Mouse (Mus musculus) hindbrain, embryonic 14.5 days (tissue): ENCODE data around the gene Tbc1d2b. TPM values are rescaled to one million over a fixed set of nuclear protein-coding genes. Genes with fewer than 3 reads are reported as not detected.

Experiments
- ATAC-seq: fragments of 200-750 bp; cut with Nextera tagmentation; 2 replicates; pipeline ENCODE4 v1.8.0; 2017; ENCODE audit warnings: moderate number of reproducible peaks, mild to moderate bottlenecking, moderate TSS enrichment, moderate library complexity; ENCODE audit not compliant: low FRiP score
- DNase-seq: peaks from one replicate; pipeline ENCODE4 v3.0.0-alpha.2; 2015; ENCODE audit warnings: low spot score
- H3K27ac ChIP-seq: fragments of 300-500 bp; sonication (generic); 2 replicates; pipeline ENCODE4 v1.5.1; 2014; ENCODE audit warnings: mild to moderate bottlenecking, moderate library complexity
- H3K27me3 ChIP-seq: fragments of 300-500 bp; sonication (generic); 2 replicates; pipeline ENCODE4 v1.6.1; 2014; ENCODE audit warnings: mild to moderate bottlenecking, low read length, mixed read lengths; ENCODE audit not compliant: control insufficient read depth, insufficient read depth
- H3K36me3 ChIP-seq: fragments of 300-500 bp; sonication (generic); replicated peaks from 2 replicates; pipeline ENCODE4 v1.6.1; 2014; ENCODE audit not compliant: control insufficient read depth, insufficient read depth
- H3K4me1 ChIP-seq: fragments of 300-500 bp; sonication (generic); replicated peaks from 2 replicates; pipeline ENCODE4 v1.6.1; 2014; ENCODE audit warnings: antibody characterized with exemption, low read length, mixed read lengths; ENCODE audit not compliant: control insufficient read depth, insufficient read depth
- H3K4me2 ChIP-seq: fragments of 300-500 bp; sonication (generic); replicated peaks from 2 replicates; pipeline ENCODE4 v1.6.1; 2014; ENCODE audit warnings: mild to moderate bottlenecking, moderate library complexity
- H3K4me3 ChIP-seq: fragments of 300-500 bp; sonication (generic); replicated peaks from 2 replicates; pipeline ENCODE4 v1.5.1; 2014; ENCODE audit warnings: mild to moderate bottlenecking, low read length
- H3K9ac ChIP-seq: fragments of 300-500 bp; sonication (generic); 2 replicates; pipeline ENCODE4 v1.6.1; 2014
- H3K9me3 ChIP-seq: fragments of 300-500 bp; sonication (generic); 2 replicates; pipeline ENCODE4 v1.6.1; 2016; ENCODE audit warnings: low read length; ENCODE audit not compliant: control insufficient read depth
- WGBS: fragments of 180-500 bp; shearing (Covaris S2); extraction: QIAGEN DNeasy Blood & Tissue Kit; methylation state at CpG from one replicate; pipeline ENCODE4 v1.1.7; 2014; 5-methylcytosine and 5-hydroxymethylcytosine counted together
- polyA plus RNA-seq: library from polyadenylated mRNA; unstranded; fragments of >200 nt; fragmentation: Nextera tagmentation; extraction: Ambion mirVana; gene quantifications from 2 replicates; pipeline ENCODE4 v1.2.1, GENCODE M21; 2014

The Tbc1d2b gene
- polyA plus RNA-seq, 1 experiment from 2014 or later = 8.1 TPM

DNA sequence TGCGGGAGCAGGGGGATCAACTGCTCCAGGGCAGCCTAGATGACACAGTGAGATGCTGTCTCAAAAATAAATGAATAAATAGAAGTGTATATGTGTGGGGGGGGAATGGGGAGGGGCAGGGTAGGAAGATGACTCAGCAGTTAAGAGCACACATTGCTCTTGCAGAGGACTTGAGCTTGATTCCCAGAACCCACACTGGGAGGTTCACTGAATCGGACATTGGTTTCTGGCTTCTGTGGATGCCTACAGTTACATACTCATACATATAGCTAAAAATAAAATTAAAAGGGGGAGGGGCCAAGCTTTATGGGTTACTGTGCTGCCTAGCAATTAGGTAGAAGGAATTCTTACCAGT is 43.9 kb downstream of the Tbc1d2b start:
- no peak overlapping the region for H3K27ac ChIP-seq
- H3K4me2 ChIP-seq = no peak overlapping the region
- ATAC-seq = 0 out of 2 replicates have a peak, but pooled peaks have one; percentile 7
- 85% methylated on average over 2 of the region's 2 CpGs for WGBS
- H3K36me3 ChIP-seq = peaks cover 43% of the 10 kb centered on the region
- H3K4me3 ChIP-seq = no peak overlapping the region
- no peaks in the 10 kb centered on the region for H3K9me3 ChIP-seq
- no peak overlapping the region for H3K9ac ChIP-seq
- no peaks in the 10 kb centered on the region for H3K27me3 ChIP-seq
- no peak for DNase-seq
- H3K4me1 ChIP-seq = no peaks in the 10 kb centered on the region

DNA sequence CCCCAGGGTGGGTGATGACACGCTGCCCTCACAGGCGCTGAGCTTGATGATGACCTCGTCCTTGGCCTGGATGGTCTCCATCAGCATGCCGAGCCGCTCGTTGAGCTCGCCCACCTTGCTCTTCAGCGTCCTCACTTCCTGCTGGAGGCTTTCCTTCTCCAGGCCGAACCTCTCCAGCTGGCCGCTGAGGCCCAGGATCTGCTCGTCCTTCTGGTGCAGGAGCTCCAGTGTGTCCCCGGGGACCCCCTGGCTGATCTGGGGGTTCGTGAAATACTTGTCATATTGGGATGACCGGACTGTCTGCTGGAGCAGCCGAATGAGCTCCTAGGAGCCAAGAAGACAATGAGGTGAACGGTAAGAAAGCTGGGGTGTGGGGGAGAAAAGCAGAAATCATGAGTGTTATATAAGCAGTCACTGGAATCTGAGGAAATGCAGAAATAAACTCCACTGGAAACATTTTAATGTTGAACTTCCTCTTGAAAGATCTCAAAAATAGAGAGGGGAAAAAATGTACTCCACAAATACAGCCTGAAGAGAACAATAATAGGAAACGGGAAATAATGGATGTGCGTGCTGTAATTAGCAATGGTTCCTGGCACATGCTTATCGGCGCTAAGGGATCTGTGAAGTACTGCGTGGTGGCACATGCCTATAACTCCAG is 44.4 kb downstream of the Tbc1d2b start:
- Histone ChIP-seq H3K27ac (no peak overlapping the region), H3K4me1 (no peaks in the 10 kb centered on the region), H3K4me2 (no peak overlapping the region), H3K9ac (no peak overlapping the region), H3K36me3 (peaks cover 44% of the 10 kb centered on the region), H3K4me3 (no peak overlapping the region), H3K27me3 (no peaks in the 10 kb centered on the region), H3K9me3 (no peaks in the 10 kb centered on the region)
- no peak for DNase-seq
- ATAC-seq = no peak
- 88% methylated on average over 21 of the region's 21 CpGs for WGBS

DNA sequence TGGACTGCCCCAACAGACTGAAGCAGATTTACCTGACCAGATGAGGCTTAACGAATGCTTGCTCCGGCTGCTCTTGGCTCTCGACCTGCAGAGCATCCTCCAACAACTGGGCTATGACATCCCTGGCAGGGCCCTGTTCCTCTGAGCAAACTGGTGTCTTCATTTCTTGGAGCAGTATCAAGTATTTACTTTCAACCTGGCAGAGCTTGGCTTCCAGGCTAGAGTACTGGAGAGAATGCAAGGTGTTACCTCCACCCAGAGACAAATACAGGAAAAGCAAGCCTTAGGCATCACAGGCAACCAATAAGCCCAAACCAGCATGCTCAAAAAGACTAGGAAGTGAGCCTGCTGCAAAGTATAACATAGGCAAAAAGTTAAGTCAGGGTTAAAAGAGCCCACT is 48.3 kb downstream of the Tbc1d2b start:
- Histone ChIP-seq H3K4me2 (no peak overlapping the region), H3K27ac (no peak overlapping the region), H3K4me3 (no peak overlapping the region), H3K9ac (no peak overlapping the region), H3K9me3 (no peaks in the 10 kb centered on the region), H3K4me1 (no peaks in the 10 kb centered on the region), H3K36me3 (peaks cover 47% of the 10 kb centered on the region), H3K27me3 (no peaks in the 10 kb centered on the region)
- WGBS = 97% methylated on average over 3 of the region's 3 CpGs
- ATAC-seq (no peak), DNase-seq (no peak)

DNA sequence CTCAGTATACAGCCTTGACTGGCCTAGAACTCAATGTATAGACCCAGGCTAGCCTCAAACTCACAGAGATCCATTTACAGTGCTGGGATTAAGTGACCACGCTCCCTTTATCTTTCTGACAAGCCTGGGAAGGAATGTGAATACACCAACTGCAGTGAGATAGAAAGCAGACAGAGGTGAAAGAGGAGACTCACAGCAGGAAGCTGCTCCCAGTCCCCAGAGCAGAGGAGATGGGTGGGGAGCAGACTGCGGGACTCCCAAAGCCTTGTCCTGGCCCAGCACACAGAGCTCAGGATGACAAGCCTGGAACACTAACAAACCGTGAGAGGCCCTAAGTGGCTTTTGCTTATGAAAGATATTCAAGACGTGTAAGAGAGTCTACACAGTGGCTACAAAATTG is 53.1 kb downstream of the Tbc1d2b start:
- no peak for ATAC-seq
- DNase-seq = no peak
- Histone ChIP-seq H3K9me3 (no peaks in the 10 kb centered on the region), H3K27ac (no peak overlapping the region), H3K9ac (no peak overlapping the region), H3K27me3 (no peaks in the 10 kb centered on the region), H3K4me2 (no peak overlapping the region), H3K4me3 (no peak overlapping the region), H3K36me3 (peaks cover 49% of the 10 kb centered on the region), H3K4me1 (no peaks in the 10 kb centered on the region)
- WGBS = 45% methylated on average over 4 of the region's 4 CpGs

DNA sequence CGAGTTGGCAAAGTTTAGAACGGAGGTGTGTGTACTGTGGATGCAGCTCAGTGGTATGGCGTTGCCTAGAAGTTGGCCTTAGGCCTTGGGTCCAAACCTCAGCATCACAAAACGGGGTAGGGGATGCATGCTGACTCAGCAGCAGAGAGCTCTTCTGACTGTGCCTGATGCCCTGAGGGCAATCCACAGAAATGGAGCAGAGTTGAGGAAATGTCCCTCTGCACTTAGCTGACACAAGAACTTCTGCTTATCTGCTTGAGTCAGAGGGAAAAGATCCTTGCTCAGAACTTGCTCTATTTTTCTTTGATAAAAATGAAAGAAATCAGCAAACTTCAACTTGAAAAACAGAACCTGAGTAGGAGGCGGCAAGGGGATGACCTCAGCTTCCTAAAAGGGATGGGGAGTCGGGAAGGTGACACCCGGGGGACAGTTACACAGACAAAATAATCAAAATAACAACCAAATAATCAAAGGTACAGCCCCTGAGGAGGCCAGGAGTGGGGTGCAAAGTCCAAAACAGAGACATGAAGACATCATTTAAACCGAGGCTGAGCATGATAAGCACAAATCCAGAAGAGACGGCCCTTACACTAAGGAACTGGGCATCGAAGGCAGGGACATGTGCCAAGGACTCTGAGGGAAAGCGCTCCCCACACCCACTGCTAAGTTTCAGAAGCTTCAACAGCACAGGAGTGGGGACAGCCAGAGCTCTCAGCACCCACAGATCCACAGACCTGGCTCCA is 54.2 kb downstream of the Tbc1d2b start:
- H3K4me2 ChIP-seq = no peak overlapping the region
- 86% methylated on average over 11 of the region's 11 CpGs for WGBS
- H3K4me1 ChIP-seq = no peaks in the 10 kb centered on the region
- peaks cover 39% of the 10 kb centered on the region for H3K36me3 ChIP-seq
- no peak overlapping the region for H3K9ac ChIP-seq
- no peak overlapping the region for H3K27ac ChIP-seq
- DNase-seq = no peak
- H3K27me3 ChIP-seq = no peaks in the 10 kb centered on the region
- ATAC-seq = no peak
- H3K9me3 ChIP-seq = no peaks in the 10 kb centered on the region
- no peak overlapping the region for H3K4me3 ChIP-seq

DNA sequence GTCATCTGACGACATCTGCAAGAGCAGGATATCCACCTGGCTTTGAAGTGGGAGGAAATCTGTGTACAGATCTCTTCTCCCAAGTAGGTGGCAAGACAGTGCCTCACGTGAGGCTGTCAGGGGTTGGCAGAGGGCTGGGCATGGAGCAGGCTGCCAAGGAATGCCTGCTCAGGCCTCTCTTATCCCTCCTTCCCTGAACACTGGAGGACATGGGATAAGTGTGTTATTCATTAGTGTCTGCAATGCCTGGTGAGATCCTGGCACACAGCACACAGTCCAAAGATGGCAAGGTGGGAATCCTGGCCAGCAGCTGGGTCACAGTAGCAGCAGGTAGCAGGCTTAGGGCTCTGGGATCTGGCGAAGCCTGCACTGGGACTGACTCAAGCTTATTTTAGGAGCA is 57.5 kb downstream of the Tbc1d2b start:
- H3K4me3 ChIP-seq = no peak overlapping the region
- no peak overlapping the region for H3K27ac ChIP-seq
- no peaks in the 10 kb centered on the region for H3K27me3 ChIP-seq
- H3K36me3 ChIP-seq = peaks cover 33% of the 10 kb centered on the region
- H3K9me3 ChIP-seq = no peaks in the 10 kb centered on the region
- no peak for DNase-seq
- H3K4me1 ChIP-seq = no peaks in the 10 kb centered on the region
- H3K4me2 ChIP-seq = no peak overlapping the region
- H3K9ac ChIP-seq = no peak overlapping the region
- ATAC-seq = no peak
- 80% methylated on average over 3 of the region's 3 CpGs for WGBS

DNA sequence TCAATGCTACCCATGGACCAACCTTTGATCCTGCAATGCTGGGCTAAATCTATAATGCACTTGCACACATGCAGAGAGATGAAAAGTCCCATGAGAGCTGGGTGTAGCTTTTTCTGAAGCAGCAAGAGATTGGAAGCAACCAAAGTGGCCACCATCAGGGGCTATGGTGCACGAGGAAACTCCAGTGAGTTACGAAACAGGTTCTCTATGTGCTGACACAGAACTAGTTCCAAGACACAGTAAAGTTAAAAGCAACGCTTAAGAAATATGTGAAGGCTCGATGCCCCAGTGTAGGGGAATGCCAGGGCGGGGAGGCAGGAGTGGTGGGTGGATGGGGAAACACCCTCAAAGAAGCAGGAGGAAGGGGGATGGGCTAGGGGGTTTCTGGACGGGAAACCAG is 61.9 kb downstream of the Tbc1d2b start:
- no peak overlapping the region for H3K27ac ChIP-seq
- H3K36me3 ChIP-seq = peaks cover 37% of the 10 kb centered on the region
- ATAC-seq (no peak), DNase-seq (no peak)
- H3K27me3 ChIP-seq = no peaks in the 10 kb centered on the region
- no peak overlapping the region for H3K4me2 ChIP-seq
- 91% methylated on average over 6 of the region's 6 CpGs for WGBS
- no peak overlapping the region for H3K9ac ChIP-seq
- H3K4me3 ChIP-seq = no peak overlapping the region
- no peaks in the 10 kb centered on the region for H3K4me1 ChIP-seq
- H3K9me3 ChIP-seq = no peaks in the 10 kb centered on the region

DNA sequence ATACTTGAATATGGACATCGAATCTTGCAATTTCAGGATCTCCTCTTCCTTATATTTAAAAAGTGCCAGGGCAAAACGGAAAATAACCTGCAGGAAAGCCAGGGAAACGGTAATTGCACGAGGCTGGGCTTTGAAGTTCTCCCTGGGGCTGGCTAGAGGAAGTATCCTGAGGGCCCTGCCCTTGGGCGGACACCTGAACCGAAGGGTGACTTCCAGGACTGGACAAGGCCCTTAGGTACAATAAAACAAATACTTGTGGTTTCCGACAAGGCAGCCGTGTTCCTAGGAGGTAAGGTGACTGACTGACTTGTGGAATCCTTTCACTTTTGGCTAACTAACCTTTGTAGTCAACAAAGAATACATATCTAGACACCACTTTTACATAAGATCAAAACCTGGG is 62.8 kb downstream of the Tbc1d2b start:
- 86% methylated on average over 8 of the region's 8 CpGs for WGBS
- Histone ChIP-seq H3K9me3 (no peaks in the 10 kb centered on the region), H3K4me3 (no peak overlapping the region), H3K4me2 (no peak overlapping the region), H3K9ac (no peak overlapping the region), H3K4me1 (no peaks in the 10 kb centered on the region), H3K36me3 (peaks cover 33% of the 10 kb centered on the region), H3K27me3 (no peaks in the 10 kb centered on the region), H3K27ac (no peak overlapping the region)
- DNase-seq (no peak), ATAC-seq (no peak)

DNA sequence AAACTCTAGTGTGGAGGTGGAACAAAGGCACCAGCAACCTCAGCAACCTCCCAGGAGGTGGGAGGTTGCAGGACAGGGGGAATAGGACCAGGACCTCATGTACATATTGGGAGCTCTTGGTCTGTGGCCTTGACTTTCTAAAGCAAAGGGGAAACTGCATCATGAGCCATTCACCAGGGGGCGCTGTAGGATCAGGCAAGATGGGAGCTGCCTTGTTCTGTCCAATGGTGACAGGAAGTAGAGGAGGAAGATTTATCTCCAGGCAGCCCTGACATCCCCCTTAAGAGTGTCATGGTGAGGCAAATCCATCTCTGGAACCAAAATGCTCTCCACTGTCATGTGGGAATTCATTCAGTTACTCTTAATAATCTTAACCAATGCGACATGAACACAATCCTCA is 64.1 kb downstream of the Tbc1d2b start:
- DNase-seq (peak; percentile 84), ATAC-seq (peak; percentile 62; the same call in 1 of the 2 replicates)
- peaks cover 31% of the 10 kb centered on the region for H3K36me3 ChIP-seq
- no peak overlapping the region for H3K4me3 ChIP-seq
- WGBS = 48% methylated on average over 2 of the region's 2 CpGs
- no peak overlapping the region for H3K9ac ChIP-seq
- H3K4me1 ChIP-seq = no peaks in the 10 kb centered on the region
- H3K9me3 ChIP-seq = no peaks in the 10 kb centered on the region
- H3K27ac ChIP-seq = no peak overlapping the region
- no peaks in the 10 kb centered on the region for H3K27me3 ChIP-seq
- no peak overlapping the region for H3K4me2 ChIP-seq
